Mouse (Mus musculus): ENCODE data around the gene Olfr1199. TPM values are rescaled to one million over a fixed set of nuclear protein-coding genes. Genes with fewer than 3 reads are reported as not detected.

Gene Olfr1199
- total RNA-seq (2021): not detected
- long read RNA-seq, experiment 1: 0 reads
- long read RNA-seq, experiment 2: 0 reads

GRCm38 (mm10) chr2:88760369-88760768, at the start of gene Olfr1199:
Gene Olfr1199 (minus strand): TSS chr2:88760469.
- DNase-seq (ENCODE audit: low spot score in 2 of 2): no peak

DNA sequence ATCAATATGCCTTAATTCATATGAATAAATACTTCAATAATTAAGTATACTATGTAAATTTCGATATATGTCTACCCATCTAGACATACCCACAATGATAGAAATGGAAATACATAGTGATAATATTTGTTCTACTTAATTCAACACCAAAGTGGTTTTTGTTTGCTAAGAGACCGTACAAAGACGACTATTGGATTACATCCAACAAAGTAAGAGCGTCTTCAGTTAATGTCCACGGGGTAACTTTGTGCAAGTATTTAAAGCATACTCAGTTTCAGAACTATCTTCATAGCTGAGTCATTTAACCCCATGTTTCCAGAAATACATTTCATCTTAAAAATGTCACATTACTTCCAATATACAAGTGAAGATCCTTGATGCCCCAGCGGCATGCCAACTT, 32.5 kb upstream of the Olfr1199 start, which contains the start of gene Olfr1201:
Gene Olfr1201, plus strand, starts transcription at position 301 of the 400 bp plus-strand sequence.
- no peak for DNase-seq (ENCODE audit: low spot score in 2 of 2)

GRCm38 (mm10) chr2:88770388-88770787, 10.1 kb upstream of the Olfr1199 start, which contains the start of gene Olfr1200:
Gene Olfr1200 (minus strand): TSS chr2:88770488.
- no peak for DNase-seq (ENCODE audit: low spot score in 2 of 2)

- DNase-seq (ENCODE audit: low spot score in 2 of 2): no peak
Observed at GRCm38 (mm10) chr2:88751270-88751669, 9.0 kb downstream of the Olfr1199 start, which contains the start of gene Olfr1198. Gene Olfr1198 (minus strand): TSS chr2:88751370.

DNA sequence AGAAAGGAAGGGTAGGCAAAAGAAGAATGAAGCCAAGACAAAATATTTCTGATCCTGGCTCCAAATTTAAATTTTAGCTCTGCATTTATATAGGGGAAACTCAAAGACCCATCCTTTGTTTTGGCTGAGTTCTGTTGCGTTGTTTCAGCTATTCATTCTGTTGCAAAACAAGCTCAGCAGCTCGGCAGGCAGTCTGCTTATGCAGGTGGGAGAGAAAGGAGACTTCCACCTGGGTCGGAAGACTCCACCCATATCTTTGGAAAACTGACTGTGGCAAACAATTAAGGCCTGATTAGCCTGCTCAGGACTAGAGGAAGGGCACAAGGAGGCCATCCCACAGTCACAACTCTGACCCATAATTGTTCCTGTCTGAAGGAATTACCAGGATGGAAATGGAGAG, 16.9 kb downstream of the Olfr1199 start:
- no peak for DNase-seq (ENCODE audit: low spot score in 2 of 2)

- no peak for DNase-seq (ENCODE audit: low spot score in 2 of 2)
Observed at GRCm38 (mm10) chr2:88732266-88732665, 28.0 kb downstream of the Olfr1199 start, which contains the start of gene Olfr1197. Gene Olfr1197 (minus strand): TSS chr2:88732366.

DNA sequence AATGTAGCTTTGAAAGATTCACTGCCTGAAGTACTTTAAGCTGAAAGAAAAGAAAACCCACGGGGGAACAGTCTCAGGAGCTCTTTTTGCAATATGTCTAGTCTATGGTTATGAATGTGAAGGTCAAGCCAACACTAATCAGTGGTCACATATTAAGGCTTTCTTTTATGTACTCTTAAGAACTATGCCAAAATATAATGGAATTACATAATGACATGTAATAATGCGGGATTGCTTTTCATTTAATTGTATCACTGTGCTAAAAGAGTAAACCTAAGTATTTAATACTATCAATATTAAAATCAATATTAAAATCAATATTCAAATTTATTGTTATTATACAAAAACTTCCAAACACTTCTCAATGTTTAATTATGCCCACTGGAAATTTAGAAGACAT, 55.8 kb downstream of the Olfr1199 start, which contains the start of gene Olfr1196:
Gene Olfr1196, minus strand, starts transcription at position 101 of the 400 bp plus-strand sequence.
- no peak for DNase-seq (ENCODE audit: low spot score in 2 of 2)

Other genes starting within 250 kb of the Olfr1199 start
- gene Olfr1186, start 241.9 kb downstream of the Olfr1199 start, total RNA-seq (2021): not detected
- not detected for gene Olfr1188, start 203.5 kb downstream of the Olfr1199 start, total RNA-seq (2021)
- not detected for gene Olfr1189, start 174.0 kb downstream of the Olfr1199 start, total RNA-seq (2021)
- not detected for gene Olfr1191-ps1, start 119.9 kb downstream of the Olfr1199 start, total RNA-seq (2021)
- not detected for gene Olfr1192-ps1, start 112.0 kb downstream of the Olfr1199 start, total RNA-seq (2021)
- not detected for gene Olfr1193, start 84.8 kb downstream of the Olfr1199 start, total RNA-seq (2021)
- gene Olfr1195, start 71.3 kb downstream of the Olfr1199 start, total RNA-seq (2021): not detected
- gene Olfr1196, start 55.9 kb downstream of the Olfr1199 start, total RNA-seq (2021): not detected
- gene Olfr1197, start 28.1 kb downstream of the Olfr1199 start, total RNA-seq (2021): not detected
- not detected for gene Olfr1198, start 9.1 kb downstream of the Olfr1199 start, total RNA-seq (2021)
- not detected for gene Olfr1200, start 10.0 kb upstream of the Olfr1199 start, total RNA-seq (2021)
- not detected for gene Olfr1201, start 32.6 kb upstream of the Olfr1199 start, total RNA-seq (2021)
- gene Olfr1202, start 54.0 kb upstream of the Olfr1199 start, total RNA-seq (2021): not detected
- gene Olfr1205, start 69.3 kb upstream of the Olfr1199 start, total RNA-seq (2021): not detected
- gene Olfr1204, start 88.8 kb upstream of the Olfr1199 start, total RNA-seq (2021): not detected
- gene Olfr1206, start 102.8 kb upstream of the Olfr1199 start, total RNA-seq (2021): not detected
- gene Olfr1208, start 141.8 kb upstream of the Olfr1199 start, total RNA-seq (2021): not detected
- not detected for gene Olfr1209, start 154.7 kb upstream of the Olfr1199 start, total RNA-seq (2021)
- not detected for gene Olfr1211, start 177.6 kb upstream of the Olfr1199 start, total RNA-seq (2021)
- not detected for gene Olfr1212, start 193.5 kb upstream of the Olfr1199 start, total RNA-seq (2021)
- not detected for gene Gm13762, start 219.8 kb upstream of the Olfr1199 start, total RNA-seq (2021)
- not detected for gene Olfr1214, start 232.2 kb upstream of the Olfr1199 start, total RNA-seq (2021)
- gene Olfr1215, start 246.5 kb upstream of the Olfr1199 start, total RNA-seq (2021): not detected